Mouse (Mus musculus) E14TG2a.4 (cell line): Measurements from ENCODE around the gene Best2.

Source experiments
- CTCF ChIP-seq: conservative IDR thresholded peaks from 2 replicates; pipeline ENCODE4 v1.5.1; 2014; ENCODE audit warnings: low read length
- NANOG ChIP-seq: IDR thresholded peaks from 2 replicates; pipeline ENCODE4 v1.6.1; 2014; ENCODE audit warnings: borderline replicate concordance, low read length, mixed read lengths
- POU5F1 ChIP-seq: IDR thresholded peaks from 2 replicates; pipeline ENCODE4 v1.6.1; 2014; ENCODE audit warnings: low read length, borderline replicate concordance

DNA sequence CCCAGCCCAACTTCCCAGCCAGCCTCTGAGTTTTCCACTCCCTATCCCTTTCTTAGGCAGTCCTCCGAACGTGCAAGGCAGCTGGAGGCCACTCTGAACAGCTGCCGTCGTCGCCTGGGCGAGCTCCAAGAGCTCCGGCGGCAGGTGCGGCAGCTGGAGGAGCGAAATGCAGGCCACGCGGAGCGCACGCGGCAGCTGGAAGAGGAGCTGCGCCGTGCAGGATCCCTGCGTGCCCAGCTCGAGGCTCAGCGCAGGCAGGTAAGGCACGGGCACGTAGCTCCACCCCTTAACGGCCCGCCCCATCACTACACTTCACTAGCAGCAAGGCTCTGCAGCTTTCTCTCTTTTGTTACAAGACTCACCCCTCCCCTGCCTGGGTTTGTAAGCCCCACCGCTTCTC lies 18.7 kb downstream of the Best2 start:
- TF ChIP-seq CTCF (no peak), NANOG (no peak), POU5F1 (no peak)
